Mouse (Mus musculus): ENCODE data around the gene Ncbp3. TPM values are rescaled to one million over a fixed set of nuclear protein-coding genes. Genes with fewer than 3 reads are reported as not detected.
A peak's percentile ranks its signal among the peaks of the same experiment; 100 is the strongest.

Ncbp3 gene
- total and polyA plus RNA-seq, 3 experiments, result 11.9 to 13.9 (median 12.1) TPM

- Histone ChIP-seq H3K36me3 (replicated peaks in 1 of 2; ENCODE audit: control insufficient read depth in 1 of 2, insufficient read depth in 1 of 2, low read length in 1 of 2) (peaks cover 8 to 35% of the 10 kb centered on the region in 2 experiments), H3K4me1 (ENCODE audit: control insufficient read depth in 1 of 2, insufficient read depth in 2 of 2) (peaks cover 30 to 54% of the 10 kb centered on the region in 2 experiments), H3K4me3 (replicated peaks in 1 of 3; ENCODE audit: low read depth in 2 of 3, low read length in 2 of 3, poor library complexity in 1 of 3) (peak within 1 kb of the TSS; percentile 27 to 51 (median 40)), H3K4me2 (ENCODE audit: insufficient read depth, low read depth, poor library complexity, severe bottlenecking) (peak within 1 kb of the TSS; percentile 45), H3K9me3 (replicated peaks; ENCODE audit: low read length) (peaks cover 1% of the 10 kb centered on the region), H3K27me3 (replicated peaks) (no peaks in the 10 kb centered on the region), H3K79me2 (replicated peaks; ENCODE audit: control insufficient read depth, extremely low read depth, insufficient read depth, poor library complexity, severe bottlenecking) (no peaks in the 10 kb centered on the region), H3K27ac (ENCODE audit: insufficient read depth, low read depth) (peak within 1 kb of the TSS; percentile 71), H3K9ac (ENCODE audit: insufficient read depth, low read depth) (peak within 1 kb of the TSS; percentile 24)
- TF ChIP-seq TCF12 (IDR thresholded peaks at IDR 0.05; ENCODE audit: low read depth, low read length) (peak; percentile 82), JUND (conservative IDR thresholded peaks at IDR 0.05; ENCODE audit: low read depth, low read length) (no peak), USF1 (IDR thresholded peaks at IDR 0.05; ENCODE audit: low read depth, low read length) (no peak), CHD1 (IDR thresholded peaks at IDR 0.05; ENCODE audit: low read depth, low read length) (no peak), KAT2A (IDR thresholded peaks at IDR 0.05; ENCODE audit: insufficient replicate concordance, low read length) (no peak), ZMIZ1 (IDR thresholded peaks at IDR 0.05; ENCODE audit: low read depth, low read length) (peak; percentile 62; the same call in 1 of the 2 replicates), CHD2 (IDR thresholded peaks at IDR 0.05; ENCODE audit: low read length) (peak; percentile 70), NELFE (IDR thresholded peaks at IDR 0.05; ENCODE audit: low read depth, low read length) (peak; percentile 65; the same call in 1 of the 2 replicates), MEF2A (IDR thresholded peaks at IDR 0.05; ENCODE audit: borderline replicate concordance, low read depth, low read length) (peak; percentile 91), ZKSCAN1 (IDR thresholded peaks at IDR 0.05; ENCODE audit: borderline replicate concordance, low read depth, low read length) (no peak), NRF1 (IDR thresholded peaks at IDR 0.05; ENCODE audit: low read depth, low read length) (0 out of 2 replicates have a peak, but pooled peaks have one; percentile 33), IRF4 (IDR thresholded peaks at IDR 0.05; ENCODE audit: low read depth, low read length) (peak; percentile 82), SIN3A (IDR thresholded peaks at IDR 0.05; ENCODE audit: low read length) (peak; percentile 15; the same call in 1 of the 2 replicates), RCOR1 (conservative IDR thresholded peaks at IDR 0.05; ENCODE audit: low read depth, low read length) (no peak), USF2 (conservative IDR thresholded peaks at IDR 0.05; ENCODE audit: low read depth, low read length) (no peak), GABPA (IDR thresholded peaks at IDR 0.05; ENCODE audit: insufficient replicate concordance, low read depth, low read length) (no peak), E2F4 (IDR thresholded peaks at IDR 0.05; ENCODE audit: insufficient replicate concordance, low read depth, low read length) (no peak), MAFK (IDR thresholded peaks at IDR 0.05; ENCODE audit: insufficient replicate concordance, low read length) (no peak), MXI1 (IDR thresholded peaks at IDR 0.05; ENCODE audit: low read depth, low read length) (no peak), MYC (IDR thresholded peaks at IDR 0.05; ENCODE audit: low read depth, low read length) (no peak), UBTF (IDR thresholded peaks at IDR 0.05; ENCODE audit: low read depth, low read length) (no peak), MAZ (IDR thresholded peaks at IDR 0.05; ENCODE audit: low read depth, low read length) (peak; percentile 63), SMC3 (IDR thresholded peaks at IDR 0.05; ENCODE audit: low read depth, low read length) (peak; percentile 45), HCFC1 (IDR thresholded peaks at IDR 0.05; ENCODE audit: low read depth, low read length) (peak; percentile 64), ELF1 (IDR thresholded peaks at IDR 0.05; ENCODE audit: low read depth, low read length) (peak; percentile 75), JUN (IDR thresholded peaks at IDR 0.05; ENCODE audit: insufficient read depth, low read depth, low read length) (no peak; the same call in 1 of the 2 replicates), ETS1 (conservative IDR thresholded peaks at IDR 0.05; ENCODE audit: low read depth, low read length) (peak; percentile 61), POLR2AphosphoS2 (IDR thresholded peaks at IDR 0.05; ENCODE audit: low read depth, low read length) (no peak; the same call in 1 of the 2 replicates), MAX (IDR thresholded peaks at IDR 0.05; ENCODE audit: low read length) (peak; percentile 23; the same call in 1 of the 2 replicates), POLR2A (IDR thresholded peaks at IDR 0.05; ENCODE audit: low read depth, low read length) (no peak; the same call in none of the 2 replicates), PAX5 (IDR thresholded peaks at IDR 0.05; ENCODE audit: low read length) (no peak), CTCF (conservative IDR thresholded peaks at IDR 0.05 in 1 of 2, IDR thresholded peaks at IDR 0.05 in 1 of 2; ENCODE audit: low read depth in 2 of 2, low read length in 2 of 2) (peak in 1 of 2 experiments; percentile 46; a peak in 2 of 4 replicates), TBP (conservative IDR thresholded peaks at IDR 0.05; ENCODE audit: low read depth, low read length) (peak; percentile 66; the same call in 1 of the 2 replicates), ZNF384 (IDR thresholded peaks at IDR 0.05; ENCODE audit: low read depth, low read length) (no peak), BHLHE40 (IDR thresholded peaks at IDR 0.05; ENCODE audit: low read depth, low read length) (peak; percentile 53), RAD21 (IDR thresholded peaks at IDR 0.05; ENCODE audit: low read depth, low read length) (peak; percentile 25), EP300 (IDR thresholded peaks at IDR 0.05; ENCODE audit: low read length) (peak; percentile 59; the same call in 1 of the 2 replicates), ZC3H11A (IDR thresholded peaks at IDR 0.05; ENCODE audit: low read depth, low read length) (no peak)
- dilution Hi-C loops (cut with MboI; ENCODE audit: extremely low pct_ligation_motif_present, extremely low pct_unique_long_range_greater_than_20kb, low sequenced_read_pairs), result no loop called here
- peak; percentile 78 for DNase-seq (ENCODE audit: extremely low read depth)
- in situ Hi-C loops (cut with MboI; ENCODE audit: low pct_ligation_motif_present, low pct_unique_long_range_greater_than_20kb, low sequenced_read_pairs), result no loop called here
These were observed 48.8 kb upstream of the Ncbp3 start, which contains the start of gene P2rx1 for GRCm38 (mm10) chr11:72998771-72999170. P2rx1 (plus strand) TSS chr11:72999103.

Measured in CH12.LX (cell line).